Mouse (Mus musculus) erythroblast, embryonic 14.5 days (primary cell): ENCODE measurements around the gene Pax5. TPM values are rescaled to one million over a fixed set of nuclear protein-coding genes. Genes with fewer than 3 reads are reported as not detected.

Experiments
- H3K27me3 ChIP-seq: 2 replicates; pipeline ENCODE4 v1.6.1; 2012; ENCODE audit warnings: inconsistent platforms; ENCODE audit not compliant: control insufficient read depth
- H3K36me3 ChIP-seq: 2 replicates; pipeline ENCODE4 v1.6.1; 2012; ENCODE audit warnings: mild to moderate bottlenecking, inconsistent platforms; ENCODE audit not compliant: control insufficient read depth
- H3K4me1 ChIP-seq: 2 replicates; pipeline ENCODE4 v1.6.1; 2012; ENCODE audit warnings: inconsistent platforms; ENCODE audit not compliant: control insufficient read depth
- H3K4me3 ChIP-seq: replicated peaks from 2 replicates; pipeline ENCODE3; 2012; ENCODE audit warnings: moderate library complexity, mild to moderate bottlenecking, inconsistent platforms
- H3K9me3 ChIP-seq: 2 replicates; pipeline ENCODE4 v1.6.1; 2012; ENCODE audit warnings: low read length, inconsistent platforms, mixed read lengths; ENCODE audit not compliant: control insufficient read depth
- GATA1 ChIP-seq: IDR thresholded peaks from 2 replicates; pipeline ENCODE4 v1.6.1; 2012; ENCODE audit warnings: low read length, inconsistent platforms, mixed read lengths
- TAL1 ChIP-seq: IDR thresholded peaks from 3 replicates; pipeline ENCODE4 v1.6.1; 2012; ENCODE audit warnings: low read length, inconsistent platforms, mixed read lengths
- polyA plus RNA-seq: library from polyadenylated mRNA; stranded (reverse); fragments of >175 nt; gene quantifications from 2 replicates; pipeline ENCODE4 v1.2.3, GENCODE M21; 2012

Pax5 gene
- polyA plus RNA-seq, 1 experiment: 0.12 TPM

DNA sequence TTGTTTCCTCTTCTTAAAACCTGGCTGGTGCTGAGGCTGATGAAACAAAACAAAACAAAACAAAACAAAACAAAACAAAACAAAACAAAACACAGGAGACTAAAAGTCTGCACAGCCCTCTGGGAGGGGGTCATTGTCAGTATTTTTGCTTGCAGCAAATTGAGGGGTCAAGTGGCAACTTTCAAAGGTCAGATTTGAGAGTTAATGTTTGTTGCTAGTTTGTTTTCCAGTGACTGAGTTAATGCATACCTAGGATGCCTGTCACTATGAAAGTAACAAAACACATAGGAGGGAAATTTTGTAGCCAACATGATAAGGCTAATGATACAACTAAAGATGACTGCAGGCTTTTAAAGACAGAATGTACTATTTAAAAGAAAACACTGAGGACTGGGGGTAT is 13.6 kb downstream of the Pax5 start:
- TF ChIP-seq TAL1: no peak
- TF ChIP-seq GATA1: no peak
- H3K4me3 ChIP-seq: no peak overlapping the region

DNA sequence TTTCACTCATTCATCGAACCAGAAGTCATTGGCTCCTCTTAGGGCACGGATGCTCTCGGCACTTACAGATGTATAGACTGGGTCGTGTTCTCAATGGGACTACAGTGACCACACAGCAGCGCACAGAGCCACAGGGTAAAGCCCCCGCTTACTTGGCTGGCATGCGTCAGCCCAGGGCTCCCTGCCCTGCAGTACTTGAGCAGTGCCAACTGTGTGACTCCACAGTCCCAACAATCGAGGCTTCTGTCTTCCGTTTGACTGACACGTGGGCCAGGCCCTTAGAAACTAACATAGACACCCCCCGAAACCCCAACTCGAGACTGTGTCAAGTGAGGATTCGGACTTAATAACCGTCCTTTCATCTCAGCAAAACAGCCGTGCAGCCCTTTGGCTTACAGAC is 15.9 kb downstream of the Pax5 start:
- no peaks in the 10 kb centered on the region for H3K4me1 ChIP-seq
- H3K36me3 ChIP-seq: no peaks in the 10 kb centered on the region
- H3K27me3 ChIP-seq: peaks cover 17% of the 10 kb centered on the region
- no peaks in the 10 kb centered on the region for H3K9me3 ChIP-seq
- no peak for TF ChIP-seq TAL1
- TF ChIP-seq GATA1: no peak
- no peak overlapping the region for H3K4me3 ChIP-seq

More for the DNA sequence above, 13.6 kb downstream of the Pax5 start:
- peaks cover 40% of the 10 kb centered on the region for H3K27me3 ChIP-seq
- H3K9me3 ChIP-seq: no peaks in the 10 kb centered on the region
- H3K4me1 ChIP-seq: no peaks in the 10 kb centered on the region
- no peaks in the 10 kb centered on the region for H3K36me3 ChIP-seq

DNA sequence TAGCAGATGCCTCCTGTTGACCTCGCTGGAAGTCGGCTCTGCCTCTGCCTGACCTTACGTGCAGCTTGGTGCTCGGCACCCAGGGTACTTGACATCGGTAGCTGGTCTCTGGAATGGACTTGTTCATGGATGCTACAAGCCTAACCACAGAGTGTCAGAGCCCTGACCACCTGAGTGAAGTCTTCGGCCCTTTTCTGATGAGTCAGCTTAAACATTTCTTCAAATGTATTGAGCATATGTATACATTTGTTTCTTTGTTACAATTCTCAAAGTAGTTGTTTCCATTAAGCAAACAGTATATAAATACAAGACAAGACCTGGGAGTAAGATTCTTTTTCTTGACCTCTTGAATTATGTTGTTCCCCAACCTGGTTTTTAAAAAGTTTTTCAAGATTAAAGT is 24.7 kb downstream of the Pax5 start:
- H3K27me3 ChIP-seq: no peaks in the 10 kb centered on the region; the same call in 1 of the 2 replicates
- no peak overlapping the region for H3K4me3 ChIP-seq
- H3K36me3 ChIP-seq: no peaks in the 10 kb centered on the region
- no peak for TF ChIP-seq GATA1
- no peak for TF ChIP-seq TAL1
- H3K9me3 ChIP-seq: no peaks in the 10 kb centered on the region
- no peaks in the 10 kb centered on the region for H3K4me1 ChIP-seq

DNA sequence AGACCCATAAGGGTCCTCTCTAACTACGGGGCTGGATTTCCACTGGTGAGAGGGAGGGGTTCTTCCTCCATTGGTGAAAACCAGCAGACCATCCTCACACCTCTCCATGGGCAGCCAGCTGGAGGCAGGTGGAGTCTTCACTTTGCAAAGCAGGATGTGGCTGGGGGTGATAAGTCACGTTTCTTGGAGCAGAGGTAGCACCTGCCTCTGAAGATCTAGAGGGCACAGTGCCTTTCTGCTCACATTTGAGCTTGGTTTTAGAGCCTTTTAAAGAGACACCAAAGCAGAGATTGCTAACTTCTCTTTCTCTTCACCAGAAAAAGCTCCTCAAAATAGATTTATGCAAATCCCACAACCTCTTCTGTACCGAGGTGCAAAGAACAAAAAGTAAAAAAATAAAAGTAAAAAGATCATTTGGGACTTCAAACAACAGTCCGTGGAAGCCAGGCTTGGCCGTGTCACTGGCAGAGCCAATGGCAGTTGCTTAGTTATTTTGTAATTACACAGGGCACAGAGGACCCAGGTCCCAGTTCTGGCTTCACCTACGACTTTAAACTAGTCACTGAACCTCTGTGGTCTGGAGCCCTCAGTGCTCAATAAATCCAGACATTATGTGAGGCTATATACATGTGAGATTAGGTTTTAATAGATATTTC is 29.9 kb downstream of the Pax5 start:
- no peaks in the 10 kb centered on the region for H3K4me1 ChIP-seq
- no peaks in the 10 kb centered on the region for H3K36me3 ChIP-seq
- H3K9me3 ChIP-seq: no peaks in the 10 kb centered on the region
- H3K27me3 ChIP-seq: no peaks in the 10 kb centered on the region; the same call in 1 of the 2 replicates
- no peak overlapping the region for H3K4me3 ChIP-seq
- TF ChIP-seq TAL1 (no peak), GATA1 (no peak)

DNA sequence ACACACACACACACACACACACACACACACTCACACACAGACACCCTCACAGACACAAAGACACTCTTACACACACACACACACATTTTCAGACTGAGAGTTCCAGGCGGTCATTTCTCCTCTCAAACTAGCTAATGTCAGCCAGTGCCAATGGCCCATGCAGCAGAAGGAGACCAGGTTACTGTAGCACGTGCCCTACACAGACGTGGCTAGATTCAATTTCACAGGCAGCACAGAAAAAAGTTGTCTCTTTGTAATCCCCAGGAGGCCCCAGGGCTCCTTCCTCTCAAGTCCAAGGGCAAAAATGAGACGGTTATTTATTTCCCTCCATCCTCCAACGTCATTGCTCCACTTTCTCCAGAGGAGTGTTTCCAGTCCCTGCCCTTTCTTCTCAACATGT is 31.6 kb downstream of the Pax5 start:
- H3K27me3 ChIP-seq: no peaks in the 10 kb centered on the region; the same call in 1 of the 2 replicates
- H3K9me3 ChIP-seq: no peaks in the 10 kb centered on the region
- no peak overlapping the region for H3K4me3 ChIP-seq
- H3K36me3 ChIP-seq: no peaks in the 10 kb centered on the region
- no peaks in the 10 kb centered on the region for H3K4me1 ChIP-seq
- no peak for TF ChIP-seq GATA1
- no peak for TF ChIP-seq TAL1

DNA sequence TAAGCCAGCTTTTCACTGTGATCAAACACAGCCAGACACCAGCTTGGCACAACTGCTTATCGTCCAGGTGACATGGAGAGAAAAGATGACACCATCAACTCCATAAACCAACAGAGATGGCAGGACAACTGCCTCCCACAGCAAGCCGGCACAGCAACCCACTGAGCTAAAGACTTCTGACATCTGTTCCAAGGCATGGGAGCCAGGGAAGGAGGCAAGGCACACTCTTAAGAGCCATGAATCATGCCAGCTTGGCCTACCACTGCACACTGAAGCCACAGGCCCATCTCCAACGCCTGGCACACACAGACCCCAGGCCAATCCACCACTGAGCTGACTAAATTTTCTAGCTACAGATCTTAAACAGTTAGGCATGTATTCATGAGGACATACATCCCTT is 32.3 kb downstream of the Pax5 start:
- no peak for TF ChIP-seq GATA1
- no peak for TF ChIP-seq TAL1
- no peaks in the 10 kb centered on the region; the same call in 1 of the 2 replicates for H3K27me3 ChIP-seq

DNA sequence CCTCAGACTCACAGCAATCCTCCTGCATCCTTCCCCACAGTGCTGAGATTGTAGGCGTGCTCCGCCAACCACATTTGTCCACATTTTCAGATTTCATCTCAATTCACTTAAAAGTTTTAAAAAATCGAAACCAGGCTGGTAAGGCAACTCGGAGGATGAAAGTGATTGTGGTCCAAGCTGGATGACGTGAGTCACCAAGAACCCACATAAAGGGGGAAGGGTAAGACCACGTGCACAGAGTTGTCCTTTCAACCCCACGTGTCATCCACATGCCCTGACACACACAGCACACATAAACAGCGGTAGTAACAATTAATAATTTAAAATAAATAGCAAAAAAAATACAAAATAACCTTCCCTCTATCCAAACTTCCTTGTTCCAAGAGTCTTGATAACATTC is 35.3 kb downstream of the Pax5 start:
- Histone ChIP-seq H3K27me3 (no peaks in the 10 kb centered on the region), H3K4me3 (no peak overlapping the region), H3K4me1 (no peaks in the 10 kb centered on the region), H3K9me3 (no peaks in the 10 kb centered on the region), H3K36me3 (no peaks in the 10 kb centered on the region)
- TF ChIP-seq TAL1 (no peak), GATA1 (no peak)

More for the DNA sequence above, 32.3 kb downstream of the Pax5 start:
- Histone ChIP-seq H3K9me3 (no peaks in the 10 kb centered on the region), H3K4me3 (no peak overlapping the region), H3K36me3 (no peaks in the 10 kb centered on the region), H3K4me1 (no peaks in the 10 kb centered on the region)

DNA sequence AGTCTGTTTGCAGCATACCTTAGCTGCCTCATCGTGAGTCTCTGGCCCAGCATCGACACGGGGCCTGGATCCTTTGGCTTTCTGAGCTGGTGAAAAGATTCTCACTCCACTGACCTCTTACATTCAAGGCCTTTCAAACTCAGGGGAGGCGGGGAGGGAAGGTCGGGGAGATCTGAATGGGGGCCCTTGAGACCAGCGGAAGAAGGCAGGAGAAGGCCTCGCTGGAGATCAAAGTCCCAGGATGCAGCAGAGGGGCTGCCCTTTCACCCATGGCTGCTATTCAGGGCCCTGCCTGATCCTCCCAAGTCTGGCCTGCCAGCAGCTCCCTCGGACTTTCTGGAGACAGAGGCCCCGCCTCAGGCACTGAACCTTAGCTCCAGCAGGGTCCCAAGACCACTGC is 36.6 kb downstream of the Pax5 start:
- H3K4me1 ChIP-seq: no peaks in the 10 kb centered on the region
- peaks cover 3% of the 10 kb centered on the region; the same call in 1 of the 2 replicates for H3K9me3 ChIP-seq
- H3K4me3 ChIP-seq: no peak overlapping the region
- H3K27me3 ChIP-seq: no peaks in the 10 kb centered on the region
- no peaks in the 10 kb centered on the region for H3K36me3 ChIP-seq
- TF ChIP-seq TAL1: no peak
- no peak for TF ChIP-seq GATA1

DNA sequence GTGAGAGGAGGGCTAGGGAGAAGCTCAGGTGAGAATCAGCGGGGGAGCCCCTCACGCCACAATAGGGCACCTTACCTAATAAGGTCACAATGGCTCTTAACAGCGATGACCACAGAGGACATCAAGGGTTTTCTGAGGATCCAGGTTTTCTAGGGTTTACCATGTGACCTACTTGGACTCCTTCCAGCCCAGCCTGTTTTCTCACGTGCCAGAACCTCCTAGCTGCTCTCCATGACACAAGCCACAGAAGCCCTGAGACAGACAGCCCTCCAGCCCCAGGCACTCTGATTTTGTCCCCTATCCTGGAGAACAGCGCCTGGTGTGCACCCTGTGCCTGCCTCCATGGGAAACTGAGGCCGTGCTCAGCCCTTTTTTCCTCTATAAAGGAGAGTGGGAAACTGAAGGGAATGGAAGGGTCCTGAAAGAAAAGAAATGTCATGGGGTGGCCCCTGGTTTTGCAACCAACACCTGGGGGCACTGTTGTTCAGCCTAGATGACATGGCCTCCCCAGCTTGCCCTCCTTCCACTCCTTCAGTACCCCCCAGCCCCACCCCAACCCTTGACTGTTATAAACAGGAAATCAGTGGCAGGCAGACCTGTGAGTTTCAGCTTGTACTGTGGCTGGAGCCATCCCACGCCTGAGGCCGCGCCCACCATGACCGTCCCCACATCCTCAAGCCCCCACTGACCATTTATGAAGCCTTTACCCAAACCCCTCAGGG is 37.9 kb downstream of the Pax5 start:
- TF ChIP-seq TAL1 (no peak), GATA1 (no peak)
- H3K4me1 ChIP-seq: no peaks in the 10 kb centered on the region
- peaks cover 3% of the 10 kb centered on the region; the same call in 1 of the 2 replicates for H3K9me3 ChIP-seq
- H3K36me3 ChIP-seq: no peaks in the 10 kb centered on the region
- peaks cover 3% of the 10 kb centered on the region for H3K27me3 ChIP-seq
- H3K4me3 ChIP-seq: no peak overlapping the region
